Mouse (Mus musculus) lung, embryonic 14.5 days (tissue): ENCODE data around the gene Ugt1a5. TPM values are rescaled to one million over a fixed set of nuclear protein-coding genes. Genes with fewer than 3 reads are reported as not detected.

ENCODE experiments used
- ATAC-seq: fragments of 200-750 bp; cut with Nextera tagmentation; 2 replicates; pipeline ENCODE4 v1.8.0; 2017; ENCODE audit warnings: mild to moderate bottlenecking, moderate TSS enrichment, moderate library complexity; ENCODE audit not compliant: insufficient read depth
- DNase-seq: peaks from one replicate; pipeline ENCODE4 v3.0.0-alpha.2; 2015
- H3K27ac ChIP-seq: fragments of 300-500 bp; sonication (generic); 2 replicates; pipeline ENCODE4 v1.5.1; 2014; ENCODE audit warnings: low read depth, mild to moderate bottlenecking, moderate library complexity
- H3K27me3 ChIP-seq: fragments of 300-500 bp; sonication (generic); 2 replicates; pipeline ENCODE4 v1.6.1; 2014; ENCODE audit warnings: low read length, control low read depth; ENCODE audit not compliant: insufficient read depth
- H3K36me3 ChIP-seq: fragments of 300-500 bp; sonication (generic); 2 replicates; pipeline ENCODE4 v1.6.1; 2014; ENCODE audit warnings: control low read depth; ENCODE audit not compliant: insufficient read depth
- H3K4me1 ChIP-seq: fragments of 300-500 bp; sonication (generic); 2 replicates; pipeline ENCODE4 v1.6.1; 2014; ENCODE audit warnings: antibody characterized with exemption, control low read depth; ENCODE audit not compliant: insufficient read depth
- H3K4me2 ChIP-seq: fragments of 300-500 bp; sonication (generic); 2 replicates; pipeline ENCODE4 v1.6.1; 2014; ENCODE audit warnings: mild to moderate bottlenecking
- H3K4me3 ChIP-seq: fragments of 300-500 bp; sonication (generic); 2 replicates; pipeline ENCODE4 v1.5.1; 2014; ENCODE audit warnings: low read depth, low read length
- H3K9ac ChIP-seq: fragments of 300-500 bp; sonication (generic); 2 replicates; pipeline ENCODE4 v1.6.1; 2014
- H3K9me3 ChIP-seq: fragments of 300-500 bp; sonication (generic); 2 replicates; pipeline ENCODE4 v1.6.1; 2016; ENCODE audit warnings: low read depth, low read length, control low read depth
- CTCF ChIP-seq: IDR thresholded peaks from 2 replicates; pipeline ENCODE4 v1.5.1; 2016; ENCODE audit warnings: antibody characterized with exemption, low read depth
- WGBS: fragments of 180-500 bp; shearing (Covaris S2); extraction: QIAGEN DNeasy Blood & Tissue Kit; methylation state at CpG from one replicate; pipeline ENCODE4 v1.1.7; 2014; 5-methylcytosine and 5-hydroxymethylcytosine counted together
- polyA plus RNA-seq: library from polyadenylated mRNA; unstranded; fragments of >200 nt; fragmentation: Nextera tagmentation; extraction: Ambion mirVana; gene quantifications from 2 replicates; pipeline ENCODE4 v1.2.1, GENCODE M21; 2014

The Ugt1a5 gene
- polyA plus RNA-seq, 1 experiment from 2014 or later, result not detected

DNA sequence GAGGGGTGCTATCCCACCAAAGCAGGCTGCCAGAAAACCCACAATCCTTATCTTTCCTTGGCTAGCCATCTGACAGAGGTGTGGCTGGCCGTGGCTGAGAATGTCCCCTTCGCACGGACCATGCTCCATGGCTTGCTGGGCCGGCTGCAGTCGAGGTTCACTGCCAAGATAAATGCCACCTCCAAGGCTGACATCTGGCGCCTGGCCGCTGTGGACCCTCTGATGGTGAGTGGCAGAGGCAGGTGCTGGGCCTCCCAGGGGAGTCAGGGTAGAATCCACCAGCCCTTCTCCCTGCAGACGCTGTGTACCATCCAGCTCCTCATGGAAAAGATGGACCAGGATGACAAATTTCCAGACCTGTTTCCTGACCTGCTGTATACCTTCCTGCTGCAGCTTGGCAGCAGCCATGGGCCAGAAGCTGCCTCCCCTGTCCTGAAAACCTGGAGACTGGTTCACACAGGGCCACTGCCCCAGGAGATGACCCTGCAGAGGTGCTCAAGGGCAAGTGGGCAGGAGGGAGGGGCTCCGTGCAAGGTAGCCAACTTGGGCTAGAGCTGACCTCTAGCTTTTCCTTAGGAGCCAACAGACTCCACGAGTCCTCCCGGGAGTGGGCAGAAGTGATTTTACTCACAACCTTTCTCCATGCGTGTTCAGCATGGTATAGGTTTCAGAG, 89.1 kb downstream of the Ugt1a5 start:
- Histone ChIP-seq H3K4me1 (no peaks in the 10 kb centered on the region), H3K9me3 (peaks cover 52% of the 10 kb centered on the region), H3K4me2 (no peak overlapping the region), H3K27ac (no peak overlapping the region), H3K4me3 (no peak overlapping the region), H3K9ac (no peak overlapping the region), H3K36me3 (peaks cover 4% of the 10 kb centered on the region), H3K27me3 (no peaks in the 10 kb centered on the region)
- WGBS, result 82% methylated on average over 12 of the region's 12 CpGs
- TF ChIP-seq CTCF, result no peak
- ATAC-seq (no peak), DNase-seq (no peak)

DNA sequence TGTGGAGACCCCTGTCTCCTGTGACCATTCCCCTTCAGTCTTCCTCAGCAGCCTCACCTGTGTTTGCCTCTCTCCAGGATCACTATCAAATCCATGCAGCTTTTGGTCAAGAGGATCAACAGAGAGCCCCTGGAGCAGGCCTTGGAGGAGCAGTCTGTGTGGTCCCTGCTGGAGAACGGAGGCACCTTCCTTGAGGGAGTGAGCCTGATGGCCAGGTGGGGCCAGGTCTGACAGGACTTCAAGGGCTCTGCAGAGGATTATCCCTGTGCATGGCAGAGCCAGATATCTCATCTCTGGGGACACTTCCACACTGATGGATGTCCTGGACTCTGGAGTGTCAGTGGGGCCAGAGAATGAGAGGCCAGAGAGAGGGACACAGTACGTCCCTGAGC, 89.7 kb downstream of the Ugt1a5 start:
- no peak for TF ChIP-seq CTCF

DNA sequence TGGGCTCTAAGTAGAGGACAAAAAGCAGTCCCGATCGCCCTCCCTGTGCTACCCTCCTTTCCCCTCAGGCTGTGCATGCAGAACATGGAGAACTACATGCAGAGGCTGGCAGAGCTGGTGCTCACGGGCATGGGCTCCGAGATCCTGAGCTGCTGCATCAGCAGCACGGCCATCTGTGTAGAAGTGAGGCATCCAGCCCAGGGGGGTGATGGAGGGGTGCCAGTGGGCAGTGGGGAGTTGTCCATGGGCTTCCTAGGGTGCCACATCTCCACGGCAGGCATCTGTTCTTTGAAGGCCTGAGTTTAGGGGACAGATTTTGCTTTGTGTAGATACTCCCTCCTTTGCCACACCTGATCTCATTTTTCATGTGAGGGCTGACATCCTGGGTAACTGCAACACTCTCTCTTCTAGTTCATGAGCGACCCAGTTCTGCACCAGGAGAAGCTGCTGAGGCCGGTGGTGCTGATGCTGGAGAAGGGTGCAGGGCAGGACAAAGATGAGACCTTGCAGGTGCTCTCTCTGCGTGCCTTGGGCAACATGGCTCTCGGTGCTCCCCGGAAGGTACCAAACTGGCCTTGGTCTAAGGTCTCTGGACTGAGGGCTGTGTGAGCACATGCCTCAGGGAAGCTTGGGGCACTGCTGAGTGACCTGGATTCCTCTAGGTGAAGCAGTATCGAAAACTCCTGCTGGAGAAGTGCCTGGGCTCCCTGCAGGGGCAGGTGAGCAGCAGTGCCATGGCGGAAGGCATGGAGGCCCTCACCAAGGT, 90.4 kb downstream of the Ugt1a5 start:
- WGBS, result 74% methylated on average over 13 of the region's 13 CpGs
- no peak overlapping the region for H3K4me2 ChIP-seq
- peaks cover 39% of the 10 kb centered on the region for H3K9me3 ChIP-seq
- no peak for ATAC-seq
- H3K36me3 ChIP-seq, result peaks cover 17% of the 10 kb centered on the region
- no peaks in the 10 kb centered on the region for H3K27me3 ChIP-seq
- H3K4me3 ChIP-seq, result no peak overlapping the region
- H3K9ac ChIP-seq, result no peak overlapping the region
- H3K4me1 ChIP-seq, result no peaks in the 10 kb centered on the region
- H3K27ac ChIP-seq, result no peak overlapping the region
- TF ChIP-seq CTCF, result no peak
- DNase-seq, result no peak

More for the DNA sequence above, 89.7 kb downstream of the Ugt1a5 start:
- ATAC-seq (no peak), DNase-seq (no peak)
- H3K4me3 ChIP-seq, result no peak overlapping the region
- peaks cover 9% of the 10 kb centered on the region for H3K36me3 ChIP-seq
- 56% methylated on average over 2 of the region's 2 CpGs for WGBS
- no peaks in the 10 kb centered on the region for H3K27me3 ChIP-seq
- no peak overlapping the region for H3K9ac ChIP-seq
- peaks cover 46% of the 10 kb centered on the region for H3K9me3 ChIP-seq
- H3K4me2 ChIP-seq, result no peak overlapping the region
- no peak overlapping the region for H3K27ac ChIP-seq
- H3K4me1 ChIP-seq, result no peaks in the 10 kb centered on the region

DNA sequence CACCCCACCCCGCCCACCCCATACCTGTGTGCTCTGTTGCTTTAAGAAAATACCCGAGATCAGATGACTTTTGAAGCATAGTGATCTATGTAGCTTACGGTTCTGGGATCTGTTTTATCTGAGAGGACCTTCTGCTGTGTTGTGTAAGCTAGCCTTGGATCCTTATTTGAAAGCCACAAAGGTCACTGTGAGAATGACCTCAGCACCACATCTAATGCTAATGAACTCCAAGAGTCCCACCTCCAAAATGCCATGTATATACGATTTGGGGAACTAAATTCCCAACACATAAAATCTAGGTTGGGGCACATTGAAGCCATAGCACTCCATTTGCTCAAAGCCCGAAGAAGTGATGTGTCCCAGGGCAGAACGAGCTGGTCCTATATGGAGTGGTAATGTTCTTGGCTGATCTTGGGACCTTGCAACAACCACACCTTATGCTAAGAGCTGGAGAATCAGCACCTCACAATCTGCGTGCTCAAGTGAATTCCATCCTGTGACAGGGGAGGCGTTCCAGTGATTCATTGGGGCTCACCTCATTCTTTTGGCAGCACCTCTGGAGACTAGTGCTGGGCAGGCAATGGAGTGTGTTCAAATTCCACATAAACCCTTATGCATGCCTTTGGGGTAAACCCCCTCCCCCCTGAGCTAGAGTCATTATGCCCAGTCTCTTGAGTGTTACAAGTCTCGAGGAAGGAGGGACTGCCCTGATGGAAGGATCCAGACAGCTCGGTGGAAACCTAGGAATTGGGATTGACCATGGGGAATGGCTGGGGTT, 91.3 kb downstream of the Ugt1a5 start:
- H3K9ac ChIP-seq, result no peak overlapping the region
- WGBS, result 76% methylated on average over 10 of the region's 10 CpGs
- no peak overlapping the region for H3K4me3 ChIP-seq
- no peak overlapping the region for H3K4me2 ChIP-seq
- H3K9me3 ChIP-seq, result peaks cover 36% of the 10 kb centered on the region
- TF ChIP-seq CTCF, result no peak
- no peaks in the 10 kb centered on the region for H3K4me1 ChIP-seq
- DNase-seq, result no peak
- H3K27me3 ChIP-seq, result no peaks in the 10 kb centered on the region
- H3K27ac ChIP-seq, result no peak overlapping the region
- peaks cover 26% of the 10 kb centered on the region for H3K36me3 ChIP-seq
- ATAC-seq, result no peak

DNA sequence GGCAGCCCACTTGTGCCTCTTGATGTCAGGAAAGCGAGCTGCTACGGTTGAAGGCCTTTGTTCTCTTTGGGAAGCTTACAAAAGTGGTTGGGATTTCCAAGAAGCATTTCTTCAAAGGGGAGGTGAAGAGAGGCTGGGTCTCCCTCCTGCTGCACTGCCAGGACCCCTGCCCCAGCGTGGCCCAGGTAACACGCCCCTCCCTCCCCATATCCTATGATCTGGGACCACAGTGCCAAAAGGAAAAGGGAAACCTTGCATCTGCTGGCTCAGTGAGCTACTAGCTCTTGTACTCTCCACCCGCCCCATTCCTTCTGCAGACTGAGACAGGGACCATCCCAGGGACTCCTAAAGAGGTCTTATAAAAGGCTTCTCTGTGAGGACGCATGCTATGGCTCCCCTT, 91.9 kb downstream of the Ugt1a5 start:
- Histone ChIP-seq H3K27me3 (no peaks in the 10 kb centered on the region), H3K4me3 (no peak overlapping the region), H3K9me3 (peaks cover 30% of the 10 kb centered on the region), H3K4me2 (no peak overlapping the region), H3K27ac (no peak overlapping the region), H3K4me1 (no peaks in the 10 kb centered on the region), H3K36me3 (peaks cover 32% of the 10 kb centered on the region), H3K9ac (no peak overlapping the region)
- TF ChIP-seq CTCF, result no peak
- ATAC-seq (no peak), DNase-seq (no peak)
- 76% methylated on average over 6 of the region's 6 CpGs for WGBS

- Histone ChIP-seq H3K36me3 (peaks cover 38% of the 10 kb centered on the region), H3K4me1 (no peaks in the 10 kb centered on the region), H3K4me3 (no peak overlapping the region), H3K9ac (no peak overlapping the region), H3K4me2 (no peak overlapping the region), H3K9me3 (peaks cover 28% of the 10 kb centered on the region), H3K27me3 (no peaks in the 10 kb centered on the region), H3K27ac (no peak overlapping the region)
- DNase-seq, result no peak
- WGBS, result 68% methylated on average over 6 of the region's 6 CpGs
- TF ChIP-seq CTCF, result no peak
- no peak for ATAC-seq
Measured at GRCm38 (mm10) chr1:88258361-88258760, 92.5 kb downstream of the Ugt1a5 start.
